Mouse (Mus musculus) G1E (cell line): ENCODE measurements around the gene Tmprss7.

ENCODE experiments used
- CTCF ChIP-seq: IDR thresholded peaks from 2 replicates; pipeline ENCODE4 v1.5.1; 2012; ENCODE audit warnings: low read depth, low read length, inconsistent platforms, mixed read lengths
- GATA1 ChIP-seq: IDR thresholded peaks from 2 replicates; pipeline ENCODE4 v1.6.1; 2012; ENCODE audit warnings: borderline replicate concordance, low read length, inconsistent platforms, mixed read lengths
- GATA2 ChIP-seq: IDR thresholded peaks from 2 replicates; pipeline ENCODE4 v1.6.1; 2012; ENCODE audit warnings: low read depth, low read length, inconsistent platforms, borderline replicate concordance
- POLR2AphosphoS5 ChIP-seq: IDR thresholded peaks from 2 replicates; pipeline ENCODE4 v1.6.1; 2012; ENCODE audit warnings: low read depth, low read length, inconsistent platforms; ENCODE audit not compliant: insufficient replicate concordance
- TAL1 ChIP-seq: conservative IDR thresholded peaks from 2 replicates; pipeline ENCODE4 v1.6.1; 2012; ENCODE audit warnings: low read depth, low read length, inconsistent platforms, mixed read lengths

DNA sequence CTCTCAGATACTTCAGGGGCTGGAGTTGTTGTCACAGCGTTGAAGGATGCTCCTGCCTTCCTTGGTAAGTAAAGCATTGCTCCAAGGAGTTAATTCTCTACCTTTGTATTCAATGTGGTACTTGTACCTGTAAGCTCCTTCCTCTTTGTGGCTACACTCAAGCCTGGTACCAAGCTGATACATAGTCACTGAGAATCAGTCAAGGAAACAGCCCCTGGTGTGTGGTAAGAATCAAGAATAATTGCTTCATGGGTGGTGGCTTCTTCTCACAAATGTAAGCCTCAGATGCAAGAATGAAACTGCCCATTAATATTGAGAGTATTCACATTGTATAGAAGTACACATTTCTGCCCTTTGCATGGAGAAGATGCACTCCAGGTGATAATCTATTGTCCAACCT lies 77.5 kb downstream of the Tmprss7 start:
- TF ChIP-seq CTCF (no peak), TAL1 (no peak), GATA1 (no peak), GATA2 (no peak), POLR2AphosphoS5 (no peak)
